Mouse (Mus musculus): Measurements from ENCODE around the gene Gm3448.

GRCm38 (mm10) chr17:15066066-15066465 lies 24.7 kb upstream of the Gm3448 start:
- no peak for TF ChIP-seq CTCF (IDR thresholded peaks at IDR 0.05; ENCODE audit: low read depth)
- no peak for TF ChIP-seq EP300 (IDR thresholded peaks at IDR 0.05; ENCODE audit: low read depth)

Data from liver, embryonic 14.5 days (tissue).